Mouse (Mus musculus) layer of hippocampus, postnatal 25 days (tissue): ENCODE measurements around the gene Krtap5-1. TPM values are rescaled to one million over a fixed set of nuclear protein-coding genes. Genes with fewer than 3 reads are reported as not detected.
A peak's percentile ranks its signal among the peaks of the same experiment; 100 is the strongest.
"Not testable (repeated sequence)": the region's sequence is repeated elsewhere in the genome, so short reads cannot be mapped to it uniquely, and the experiment has no call there.

Source experiments
- DNase-seq, 2 experiments: peaks; one replicate each; pipeline ENCODE4 v3.0.0; 2022; ENCODE audit warnings: mixed read lengths in 2 of 2, low spot score in 1 of 2; ENCODE audit errors: extremely low spot score in 1 of 2
- total RNA-seq, 2 experiments: library from RNA; stranded (reverse); gene quantifications; 2 replicates each; pipeline ENCODE4 v1.2.3; 2021

Krtap5-1 gene
- total RNA-seq: not detected

DNA sequence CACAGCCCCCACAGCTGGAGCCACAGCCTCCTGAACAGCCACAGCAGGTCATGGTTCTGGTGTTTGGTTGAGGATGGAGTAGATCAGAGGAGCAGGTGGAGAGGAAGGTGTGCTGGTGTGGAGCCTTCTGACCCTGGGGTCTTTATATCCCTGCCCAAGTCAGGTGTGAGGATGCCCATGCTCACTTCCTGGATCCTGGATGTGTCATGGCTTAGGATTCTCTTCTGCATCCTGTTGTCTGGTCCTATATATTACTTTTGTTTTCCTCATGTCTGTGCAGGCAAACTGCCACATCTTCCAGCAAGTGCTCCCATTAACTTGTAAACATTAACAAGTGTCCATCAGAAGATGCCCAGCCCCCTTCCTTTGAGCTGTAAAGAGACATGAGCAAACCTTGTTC is at the start of gene Krtap5-1:
Gene Krtap5-1 (minus strand): TSS at position 101 of the 400 bp plus-strand sequence.
- not testable (repeated sequence) for DNase-seq

DNA sequence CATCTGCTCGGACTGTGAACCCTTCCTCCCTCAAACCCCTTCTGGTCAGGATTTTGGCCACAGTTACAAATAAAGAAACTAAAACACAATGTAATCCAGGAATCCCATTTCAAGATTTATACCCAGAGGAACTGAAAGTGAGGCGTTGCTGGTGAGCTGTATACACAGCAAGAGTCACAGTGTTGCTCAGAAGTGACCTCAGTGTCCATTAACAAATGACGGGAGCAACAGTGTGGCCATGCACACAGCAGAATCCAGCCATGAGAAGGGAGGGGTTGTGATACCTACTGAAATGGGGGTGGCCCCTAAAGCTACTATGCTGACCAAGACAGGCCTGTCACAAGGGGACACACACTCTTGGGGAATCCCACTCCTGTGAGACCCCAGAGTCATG is 45.3 kb upstream of the Krtap5-1 start:
- DNase-seq: no peak

DNA sequence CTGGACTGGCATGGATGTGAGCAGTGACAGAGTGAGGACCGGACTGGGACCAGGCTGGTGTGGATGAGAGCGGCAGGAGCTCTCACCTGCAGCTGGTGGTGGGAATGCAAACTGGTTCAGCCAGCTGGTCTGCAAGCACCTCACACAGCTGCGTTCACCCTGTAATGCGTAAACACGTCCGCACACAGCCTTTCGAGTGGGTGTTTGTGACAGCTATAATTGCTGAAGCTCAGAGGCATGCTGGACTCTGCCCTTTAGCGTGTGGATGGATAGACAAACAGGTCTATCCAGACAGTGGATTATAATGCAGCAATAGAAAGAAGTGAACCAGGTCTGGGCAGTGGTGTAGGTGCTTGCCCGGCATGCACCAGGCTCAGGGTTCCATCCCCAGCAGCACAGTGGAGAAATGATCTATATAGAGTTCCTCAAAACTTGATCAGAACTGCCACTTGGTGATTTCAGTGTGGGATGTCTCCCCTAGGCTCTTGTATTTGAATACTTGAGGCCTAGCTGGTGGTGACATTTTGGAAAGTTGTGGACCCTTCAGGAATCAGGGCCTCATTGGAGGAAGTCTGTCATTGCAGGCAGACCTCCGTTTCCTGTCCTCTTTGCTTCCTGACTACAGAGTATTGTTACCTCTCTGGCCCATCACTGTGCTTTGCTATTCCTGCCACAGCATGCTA is 44.8 kb upstream of the Krtap5-1 start:
- no peak for DNase-seq

DNA sequence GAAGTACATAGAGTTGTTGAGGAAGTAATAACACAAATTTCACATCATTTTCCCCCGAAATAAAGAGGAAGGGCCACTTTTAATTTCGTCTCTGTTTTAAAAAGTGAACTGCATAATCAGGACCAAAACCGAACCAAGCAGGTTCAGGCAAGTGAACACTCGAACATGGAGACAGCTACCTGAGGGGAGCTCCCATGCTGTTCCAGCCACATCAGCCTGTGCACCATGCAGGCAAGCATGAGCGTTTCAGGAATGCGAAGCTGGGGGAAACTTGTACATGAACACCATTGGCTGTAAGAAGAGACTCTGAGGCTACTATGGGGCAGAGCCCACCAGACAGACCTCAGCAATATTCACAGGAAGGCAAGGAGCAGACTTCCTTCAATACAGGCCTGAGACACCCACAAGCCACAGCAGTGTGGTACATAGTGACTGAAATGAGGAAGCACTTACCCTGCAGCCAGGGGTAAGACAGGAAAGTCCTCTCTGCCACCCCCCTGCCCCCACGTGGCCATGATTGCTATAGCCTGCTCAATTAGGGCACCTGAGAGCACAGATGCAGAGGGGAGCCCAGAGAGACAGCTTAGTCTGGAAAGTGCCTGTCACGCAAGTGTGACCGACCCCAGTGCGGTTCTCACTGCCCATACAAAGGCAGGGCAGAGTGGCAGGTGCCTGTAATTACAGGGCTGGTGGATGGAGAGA is 43.5 kb upstream of the Krtap5-1 start:
- no peak for DNase-seq

DNA sequence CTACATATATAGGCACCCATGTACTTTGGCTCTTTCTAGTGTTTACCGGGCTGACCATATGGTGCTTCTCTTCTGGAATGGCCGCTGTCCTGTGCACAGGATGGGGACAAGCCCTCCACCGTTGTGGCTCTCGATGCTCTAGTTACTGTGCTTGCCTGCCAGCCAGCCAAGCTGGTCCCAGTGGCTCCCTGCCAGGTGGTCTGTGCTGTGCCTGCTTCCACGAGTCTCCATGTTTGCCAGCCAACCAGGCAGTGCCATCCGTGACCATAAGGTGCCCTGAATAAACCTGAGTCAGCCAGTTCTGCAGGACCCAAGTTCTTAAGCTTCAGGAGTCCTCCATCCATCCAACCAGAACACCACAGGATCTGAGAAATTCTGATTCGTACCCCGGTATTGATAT is 38.2 kb upstream of the Krtap5-1 start:
- no peak for DNase-seq

DNA sequence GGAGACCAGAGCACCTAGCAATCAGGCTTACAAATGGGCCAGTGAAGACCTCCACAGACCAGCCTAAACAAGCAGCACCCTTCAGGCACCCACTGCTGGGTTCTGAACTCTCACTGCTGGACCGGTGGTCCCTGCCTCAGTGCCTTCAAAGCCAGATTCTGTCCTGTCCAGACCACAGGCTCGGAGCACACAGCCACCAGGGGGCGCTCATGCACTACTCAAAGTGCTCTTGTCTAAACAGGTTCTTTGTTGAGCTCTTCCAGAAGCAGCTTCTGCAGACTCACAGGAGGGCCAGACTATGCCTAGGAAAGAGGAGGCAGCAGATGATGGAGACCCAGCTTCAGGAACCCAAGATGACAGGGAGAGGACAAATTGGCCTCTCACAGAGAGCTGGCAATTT is 37.3 kb upstream of the Krtap5-1 start:
- peak; percentile 87 to 99 for DNase-seq

DNA sequence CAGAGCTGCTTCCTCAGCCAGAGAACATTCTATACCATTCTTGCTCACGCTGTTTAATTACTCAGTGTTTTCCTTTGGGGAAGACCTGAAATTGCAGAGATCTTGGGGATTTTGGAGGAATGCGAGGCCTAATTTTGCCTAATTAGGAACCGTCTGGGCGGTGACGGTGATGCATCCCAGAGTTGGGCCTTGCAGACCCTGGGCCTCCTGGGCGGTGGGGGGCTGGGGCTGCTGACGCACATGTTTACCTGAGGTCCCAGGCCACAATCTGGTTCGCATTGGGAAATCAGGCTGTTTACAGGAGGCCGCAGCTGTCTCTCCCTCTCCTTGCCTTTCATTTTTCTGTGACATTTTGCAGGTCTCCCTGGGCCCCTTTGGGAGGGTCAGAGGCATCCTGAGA is 35.8 kb upstream of the Krtap5-1 start:
- not testable (repeated sequence) for DNase-seq

DNA sequence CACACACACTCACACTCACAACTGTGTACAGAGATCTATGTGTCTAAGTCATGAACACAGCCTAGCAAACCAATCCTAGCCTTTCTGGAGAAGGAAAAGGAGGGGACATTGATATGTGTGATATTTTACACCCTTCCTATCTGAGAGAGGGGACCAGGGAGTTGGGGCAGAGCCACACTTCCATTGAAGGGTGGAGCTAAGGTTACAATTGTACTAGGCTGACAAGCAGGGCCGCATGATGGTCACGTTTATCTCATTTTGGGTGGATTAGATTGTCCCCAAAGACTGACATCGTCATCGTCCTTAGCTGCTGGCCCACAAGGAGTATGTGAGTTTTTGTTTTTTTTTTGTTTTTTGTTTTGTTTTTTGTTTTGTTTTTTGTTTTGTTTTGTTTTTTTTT is 34.4 kb upstream of the Krtap5-1 start:
- DNase-seq: no peak

DNA sequence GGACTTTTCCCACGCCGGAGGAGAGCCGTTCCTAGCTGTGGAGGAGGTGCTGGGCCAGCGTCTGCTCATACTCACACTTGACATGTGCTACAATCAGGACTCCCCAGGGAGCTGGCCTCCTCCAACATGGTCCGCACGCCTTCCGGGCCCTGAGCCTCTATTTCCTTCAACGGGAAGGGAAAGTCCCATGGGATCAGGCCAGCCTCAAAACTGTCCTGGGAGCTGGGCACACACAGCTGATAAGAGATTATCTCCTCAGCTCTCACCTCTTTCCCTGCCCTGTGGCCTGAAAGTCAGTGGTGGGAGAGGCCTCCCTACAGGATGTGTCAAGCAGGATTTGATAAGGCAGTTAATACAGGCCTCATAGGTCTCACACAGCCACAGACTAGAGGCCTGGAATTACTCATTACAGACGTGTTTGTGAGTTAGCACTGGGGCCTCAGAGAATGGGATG is 33.4 kb upstream of the Krtap5-1 start:
- no peak for DNase-seq

DNA sequence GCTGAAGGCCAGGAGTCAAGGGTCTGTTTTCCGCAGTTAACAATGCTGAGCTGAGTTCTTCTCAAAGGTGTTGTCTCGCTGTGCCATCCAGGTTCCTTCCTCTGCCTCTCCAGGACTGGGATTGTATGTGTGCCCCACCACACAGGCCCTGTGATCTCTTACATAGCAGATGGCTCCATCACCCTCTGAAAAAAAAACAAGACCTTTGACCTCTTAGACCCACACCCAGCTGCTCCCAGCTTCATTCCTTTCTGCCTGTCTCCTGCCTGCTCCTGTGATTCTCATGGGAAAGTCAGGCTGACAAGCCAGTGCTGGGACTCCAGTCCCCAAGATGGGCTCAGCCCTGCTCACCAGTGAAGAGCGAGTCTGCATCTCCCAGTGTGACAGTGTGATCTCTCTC is 31.6 kb upstream of the Krtap5-1 start:
- DNase-seq: no peak

DNA sequence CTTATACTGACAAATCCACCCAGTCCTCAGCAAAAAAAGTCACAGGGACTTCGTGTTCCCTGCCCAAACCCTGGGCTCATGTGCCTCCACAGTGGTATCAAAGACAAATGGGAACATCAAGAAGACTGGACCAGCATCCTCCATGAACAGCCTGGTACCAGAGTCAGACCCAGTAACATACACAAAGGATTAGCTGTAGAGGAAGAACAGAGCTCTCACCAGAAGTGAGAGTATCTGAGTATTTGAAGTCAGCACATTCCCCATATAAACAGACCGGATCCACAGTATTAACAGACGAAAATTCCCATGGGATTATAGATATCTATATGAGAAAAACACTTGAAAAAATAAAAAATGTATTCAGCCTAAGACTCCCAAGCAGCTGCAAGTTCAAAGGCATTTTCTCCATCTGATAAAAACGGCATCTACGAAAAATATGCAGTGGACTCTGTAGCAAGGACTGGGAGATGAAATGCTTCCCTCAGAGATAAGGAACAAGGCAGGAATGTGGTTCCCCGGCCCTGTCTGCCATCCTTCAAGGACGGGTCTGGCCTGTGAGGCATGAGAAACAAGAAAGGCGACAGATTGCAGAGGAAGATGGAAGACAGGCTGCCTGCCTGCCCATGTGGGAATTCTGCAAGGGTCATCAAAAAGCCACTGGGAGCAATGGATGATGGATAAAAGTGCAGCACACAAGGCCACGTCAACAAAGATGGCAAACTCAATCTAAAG is 30.0 kb upstream of the Krtap5-1 start:
- DNase-seq: no peak

DNA sequence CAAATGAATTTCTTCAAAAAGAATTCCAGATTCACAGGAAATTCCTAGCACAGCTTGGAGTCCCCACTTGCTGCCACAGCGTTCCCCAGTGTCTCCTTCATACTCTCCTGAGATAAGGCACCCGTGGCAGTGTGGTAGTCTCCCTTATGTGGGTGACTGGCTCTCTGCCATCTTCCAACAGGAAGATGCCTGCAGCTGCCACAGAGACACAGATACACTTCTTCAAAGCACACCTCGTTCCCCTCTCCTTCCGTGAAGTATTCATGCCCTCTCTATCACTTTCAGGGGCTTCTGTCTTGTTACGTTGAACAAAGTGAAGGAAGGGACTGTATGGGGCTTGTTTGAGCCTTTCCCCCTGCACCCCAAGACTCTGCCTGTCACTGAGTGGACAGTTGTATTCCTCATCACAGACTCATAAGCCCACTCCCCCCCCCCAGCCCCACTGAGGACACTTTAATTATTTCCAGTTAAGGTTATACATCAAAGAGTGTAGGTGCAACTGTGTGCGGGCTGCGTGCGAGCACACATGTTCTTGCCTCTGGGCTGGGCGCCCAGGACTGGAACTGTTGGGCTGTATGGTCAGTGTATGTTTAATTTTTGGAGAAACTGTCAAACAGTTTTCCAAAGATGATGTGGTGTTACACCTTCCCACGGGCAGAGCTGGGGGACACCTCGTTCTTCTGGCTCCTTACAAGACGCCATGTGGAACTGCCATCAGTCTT is 26.6 kb upstream of the Krtap5-1 start:
- DNase-seq: no peak

DNA sequence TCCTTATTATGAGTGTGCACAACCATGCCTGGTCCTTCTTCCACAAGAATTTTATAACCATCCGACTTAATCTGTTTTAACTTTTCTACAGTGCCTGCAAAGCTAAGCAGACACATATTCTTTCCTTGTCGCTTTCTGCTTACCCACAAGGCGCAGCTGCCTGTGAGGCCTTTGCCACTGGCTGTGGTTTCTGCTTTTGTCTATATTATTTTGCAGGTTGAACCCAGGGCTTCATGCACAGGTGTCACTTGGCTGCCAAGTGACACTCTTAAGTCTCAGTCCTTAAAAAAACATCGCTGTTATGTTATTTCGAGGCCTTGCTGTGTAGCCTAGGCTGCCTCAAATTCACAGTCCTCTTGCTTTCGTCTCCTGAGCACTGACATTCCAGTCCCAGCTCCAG is 25.7 kb upstream of the Krtap5-1 start:
- no peak for DNase-seq

DNA sequence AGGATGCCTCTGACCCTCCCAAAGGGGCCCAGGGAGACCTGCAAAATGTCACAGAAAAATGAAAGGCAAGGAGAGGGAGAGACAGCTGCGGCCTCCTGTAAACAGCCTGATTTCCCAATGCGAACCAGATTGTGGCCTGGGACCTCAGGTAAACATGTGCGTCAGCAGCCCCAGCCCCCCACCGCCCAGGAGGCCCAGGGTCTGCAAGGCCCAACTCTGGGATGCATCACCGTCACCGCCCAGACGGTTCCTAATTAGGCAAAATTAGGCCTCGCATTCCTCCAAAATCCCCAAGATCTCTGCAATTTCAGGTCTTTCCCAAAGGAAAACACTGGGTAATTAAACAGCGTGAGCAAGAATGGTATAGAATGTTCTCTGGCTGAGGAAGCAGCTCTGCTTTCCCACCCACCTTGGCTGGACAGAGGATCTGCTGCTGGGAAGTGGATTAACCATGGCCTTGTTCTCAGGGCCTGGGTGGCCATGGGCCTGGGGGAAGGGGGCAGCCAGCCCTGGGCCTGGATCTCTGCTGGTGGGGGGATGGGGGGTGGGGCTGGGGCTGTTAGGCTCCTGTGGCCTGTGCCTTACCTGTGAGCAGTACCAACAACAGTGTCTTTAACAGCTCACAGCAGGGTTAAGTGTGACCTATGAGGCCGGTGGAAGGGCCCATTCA is 24.9 kb upstream of the Krtap5-1 start:
- not testable (repeated sequence) for DNase-seq

DNA sequence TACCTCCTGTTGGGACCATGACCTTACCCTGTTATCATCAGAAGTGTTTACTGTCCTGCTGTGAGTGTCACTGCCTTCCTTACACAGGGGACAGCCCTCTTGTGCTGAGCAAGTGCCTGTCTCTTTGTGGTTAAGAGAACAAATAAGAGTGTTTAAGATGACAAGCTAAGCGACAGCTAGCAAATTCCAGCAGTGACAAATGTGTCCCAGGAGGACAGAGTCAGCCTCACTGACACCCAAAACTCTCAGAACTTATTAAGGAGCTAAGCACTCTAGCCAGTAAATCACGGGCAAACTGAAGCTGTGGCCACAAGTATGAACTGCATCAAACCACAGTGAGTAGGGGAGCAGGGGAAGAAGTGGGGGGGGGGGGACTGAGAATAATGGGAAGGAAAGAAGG is 24.0 kb upstream of the Krtap5-1 start:
- no peak for DNase-seq

DNA sequence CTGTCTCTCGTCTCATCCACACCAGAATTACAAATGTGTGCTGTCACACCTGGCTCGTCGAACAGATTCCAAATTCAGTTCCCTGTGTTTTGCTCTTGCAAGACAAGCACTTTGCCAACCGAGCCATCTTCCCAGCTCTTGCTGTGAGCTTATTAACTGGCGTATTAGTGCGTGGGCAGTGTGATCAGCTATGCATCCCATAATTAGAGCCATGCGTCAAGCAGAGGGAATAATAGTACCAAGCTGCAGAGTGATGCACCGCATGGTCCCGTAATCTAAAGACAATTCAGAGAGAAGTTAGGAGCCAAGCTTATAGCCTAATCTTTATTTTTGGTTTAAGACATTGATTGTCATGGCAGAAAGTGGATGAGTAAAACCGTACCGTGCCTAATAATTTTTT is 22.2 kb upstream of the Krtap5-1 start:
- DNase-seq: no peak

DNA sequence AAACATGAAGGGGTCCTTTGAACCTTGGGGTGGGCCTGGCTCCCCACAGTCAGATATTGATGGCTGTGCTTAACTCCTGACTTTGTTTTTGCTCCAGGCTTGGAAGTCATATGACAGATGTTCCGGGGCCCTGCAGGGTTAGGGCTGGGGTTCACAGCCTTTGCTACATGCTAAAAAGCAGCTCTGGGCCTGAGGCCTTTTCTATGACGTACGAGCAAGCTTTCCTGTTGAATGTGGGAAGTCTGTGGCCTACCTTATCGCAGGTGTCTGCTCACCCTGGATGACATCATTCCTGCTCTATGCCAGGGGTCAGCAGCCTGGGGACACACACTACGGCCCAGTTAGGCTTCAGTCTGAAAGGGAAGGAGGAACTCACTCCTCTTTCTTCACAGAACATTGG is 20.3 kb upstream of the Krtap5-1 start:
- no peak for DNase-seq

DNA sequence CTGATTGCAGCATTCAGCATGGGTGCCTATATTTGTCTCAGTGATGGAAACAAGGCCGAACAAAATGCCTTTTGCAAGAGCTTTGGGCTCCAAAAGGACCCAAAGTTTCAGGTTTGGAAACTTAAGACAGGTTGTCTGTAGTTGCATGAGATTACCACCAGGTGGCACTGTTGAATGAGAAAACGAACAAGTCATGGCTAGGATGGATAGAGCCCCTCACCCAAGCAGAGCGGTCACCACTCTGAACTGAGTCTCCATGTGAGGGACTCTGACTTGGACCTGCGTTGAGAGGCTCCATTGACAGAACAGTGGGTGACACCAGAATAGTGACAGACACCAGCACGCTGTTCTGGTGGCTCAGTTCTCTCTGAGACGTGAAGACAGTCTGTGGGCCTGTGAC is 19.6 kb upstream of the Krtap5-1 start:
- DNase-seq: peak in 1 of 2 experiments; percentile 49

DNA sequence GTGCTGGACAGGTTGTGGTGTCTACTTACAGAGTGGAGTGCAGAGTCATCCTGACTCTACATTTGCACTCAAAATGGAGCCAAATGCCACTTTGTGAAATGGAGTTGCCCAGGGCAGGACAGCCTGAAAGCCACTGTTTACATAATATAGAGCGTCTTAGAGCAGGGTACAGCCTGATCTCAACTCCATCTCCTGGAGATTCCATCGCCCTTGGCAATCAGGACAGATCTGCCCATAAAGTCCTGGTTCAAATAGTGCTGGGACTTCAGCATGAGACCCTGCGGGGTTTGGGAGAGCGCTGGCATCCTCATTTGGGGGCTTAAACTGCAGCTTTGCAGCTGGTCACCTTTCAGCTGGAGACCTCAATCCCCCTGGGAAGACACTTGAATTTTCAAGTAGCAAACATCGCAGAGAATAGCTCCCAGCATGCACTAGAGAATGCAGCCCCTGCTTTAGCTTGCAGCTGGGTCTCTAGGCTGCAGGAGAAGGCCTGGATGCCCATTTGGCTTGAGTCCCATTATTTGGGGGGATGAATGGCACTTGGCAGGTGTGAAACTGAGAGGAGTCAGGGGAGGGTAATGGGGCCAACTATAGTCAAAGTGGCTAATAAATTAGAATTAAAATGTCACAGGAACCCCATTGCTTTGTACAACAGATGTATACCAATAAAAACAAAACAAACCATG is 17.8 kb upstream of the Krtap5-1 start:
- no peak for DNase-seq

DNA sequence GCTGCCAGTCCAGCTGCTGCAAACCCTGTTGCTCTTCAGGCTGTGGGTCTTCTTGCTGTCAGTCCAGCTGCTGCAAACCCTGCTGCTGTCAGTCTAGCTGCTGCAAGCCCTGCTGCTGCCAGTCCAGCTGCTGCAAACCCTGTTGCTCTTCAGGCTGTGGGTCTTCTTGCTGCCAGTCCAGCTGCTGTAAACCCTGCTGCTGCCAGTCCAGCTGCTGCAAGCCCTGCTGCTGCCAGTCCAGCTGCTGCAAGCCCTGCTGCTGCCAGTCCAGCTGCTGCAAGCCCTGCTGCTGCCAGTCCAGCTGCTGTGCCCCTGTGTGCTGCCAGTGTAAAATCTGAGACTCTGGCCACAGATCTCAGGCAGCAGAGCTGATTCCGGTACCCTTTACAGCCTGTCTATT is 7.0 kb upstream of the Krtap5-1 start:
- not testable (repeated sequence) for DNase-seq
